Mouse (Mus musculus): Measurements from ENCODE around the gene Gm10722.
"Not testable (repeated sequence)": the region's sequence is repeated elsewhere in the genome, so short reads cannot be mapped to it uniquely, and the experiment has no call there.

GRCm38 (mm10) chr9:3038161-3038560, 37.4 kb downstream of the Gm10722 start:
- TF ChIP-seq CTCF (IDR thresholded peaks at IDR 0.05; ENCODE audit: borderline replicate concordance, insufficient read depth, low read depth, low read length); POLR2A (IDR thresholded peaks at IDR 0.05; ENCODE audit: borderline replicate concordance, insufficient read depth, low read length): not testable (repeated sequence)
